Mouse (Mus musculus): Measurements from ENCODE around the gene Chrnb1. TPM values are rescaled to one million over a fixed set of nuclear protein-coding genes. Genes with fewer than 3 reads are reported as not detected.

The Chrnb1 gene
- polyA plus RNA-seq (2015; fragmentation: Nextera tagmentation; extraction: Ambion mirVana), result 1.2 and 1.4 TPM in 2 replicates

- Histone ChIP-seq H3K9me3 (no peaks in the 10 kb centered on the region), H3K9ac (replicated peaks) (peak within 1 kb of the TSS; percentile 42), H3K4me1 (peaks cover 29% of the 10 kb centered on the region), H3K4me2 (replicated peaks) (peak within 1 kb of the TSS; percentile 75), H3K4me3 (peak within 1 kb of the TSS; percentile 44), H3K36me3 (no peaks in the 10 kb centered on the region), H3K27me3 (peaks cover 7% of the 10 kb centered on the region; the same call in 1 of the 2 replicates), H3K27ac (replicated peaks) (no peak within 1 kb of the TSS)
- ATAC-seq (replicated peaks), result peak; percentile 95
- WGBS, result 2% methylated on average over 52 of the region's 52 CpGs
Measured at GRCm38 (mm10) chr11:69795168-69795982, at the start of gene Chrnb1. Gene Chrnb1 (minus strand): TSS chr11:69795943.

GRCm38 (mm10) chr11:69838714-69839104, 43.0 kb upstream of the Chrnb1 start:
- H3K27me3 ChIP-seq, result no peaks in the 10 kb centered on the region
- H3K4me3 ChIP-seq, result peak overlapping the region; percentile 95
- H3K4me1 ChIP-seq, result peaks cover 39% of the 10 kb centered on the region
- no peaks in the 10 kb centered on the region for H3K36me3 ChIP-seq
- peak; percentile 20 for ATAC-seq (replicated peaks)
- peak overlapping the region; percentile 98 for H3K27ac ChIP-seq (replicated peaks)
- peak overlapping the region; percentile 59 for H3K9ac ChIP-seq (replicated peaks)
- H3K9me3 ChIP-seq, result no peaks in the 10 kb centered on the region
- peak overlapping the region; percentile 96 for H3K4me2 ChIP-seq (replicated peaks)
- under 1% methylated on average over 7 of the region's 7 CpGs for WGBS

GRCm38 (mm10) chr11:69837952-69838713, 42.4 kb upstream of the Chrnb1 start, which contains the start of gene Tmem256:
Gene Tmem256 (plus strand): TSS chr11:69838514.
- peak within 1 kb of the TSS; percentile 94 for H3K9ac ChIP-seq (replicated peaks)
- peak within 1 kb of the TSS; percentile 95 for H3K4me3 ChIP-seq
- H3K27ac ChIP-seq (replicated peaks), result peak within 1 kb of the TSS; percentile 98
- H3K4me2 ChIP-seq (replicated peaks), result peak within 1 kb of the TSS; percentile 96
- peaks cover 4% of the 10 kb centered on the region for H3K36me3 ChIP-seq
- H3K9me3 ChIP-seq, result no peaks in the 10 kb centered on the region
- no peaks in the 10 kb centered on the region for H3K27me3 ChIP-seq
- peak; percentile 88 for ATAC-seq (replicated peaks)
- under 1% methylated on average over 34 of the region's 34 CpGs for WGBS
- peaks cover 45% of the 10 kb centered on the region for H3K4me1 ChIP-seq

- WGBS, result under 1% methylated on average over 32 of the region's 32 CpGs
- Histone ChIP-seq H3K4me1 (peaks cover 50% of the 10 kb centered on the region), H3K4me2 (replicated peaks) (peak within 1 kb of the TSS; percentile 96), H3K4me3 (peak within 1 kb of the TSS; percentile 95), H3K27me3 (no peaks in the 10 kb centered on the region), H3K9me3 (no peaks in the 10 kb centered on the region), H3K9ac (replicated peaks) (peak within 1 kb of the TSS; percentile 94), H3K27ac (replicated peaks) (peak within 1 kb of the TSS; percentile 98), H3K36me3 (peaks cover 10% of the 10 kb centered on the region)
- peak; percentile 65 for ATAC-seq (replicated peaks)
Measured at GRCm38 (mm10) chr11:69837604-69837951, 41.8 kb upstream of the Chrnb1 start, which contains the start of gene Nlgn2. Gene Nlgn2 (minus strand): TSS chr11:69837784.

GRCm38 (mm10) chr11:69836703-69837576, 41.2 kb upstream of the Chrnb1 start:
- ATAC-seq (replicated peaks), result peak; percentile 12
- peak overlapping the region; percentile 96 for H3K4me2 ChIP-seq (replicated peaks)
- H3K9me3 ChIP-seq, result no peaks in the 10 kb centered on the region
- H3K9ac ChIP-seq (replicated peaks), result peak overlapping the region; percentile 94
- peak overlapping the region; percentile 98 for H3K27ac ChIP-seq (replicated peaks)
- H3K4me3 ChIP-seq, result peak overlapping the region; percentile 95
- WGBS, result under 1% methylated on average over 51 of the region's 52 CpGs
- H3K27me3 ChIP-seq, result no peaks in the 10 kb centered on the region
- H3K36me3 ChIP-seq, result peaks cover 16% of the 10 kb centered on the region
- H3K4me1 ChIP-seq, result peaks cover 52% of the 10 kb centered on the region

GRCm38 (mm10) chr11:69835966-69836335, 40.2 kb upstream of the Chrnb1 start:
- 3% methylated on average over 4 of the region's 4 CpGs for WGBS
- no peaks in the 10 kb centered on the region for H3K27me3 ChIP-seq
- no peaks in the 10 kb centered on the region for H3K9me3 ChIP-seq
- H3K4me3 ChIP-seq, result peak overlapping the region; percentile 95
- H3K36me3 ChIP-seq, result peaks cover 19% of the 10 kb centered on the region
- H3K27ac ChIP-seq (replicated peaks), result peak overlapping the region; percentile 98
- peak overlapping the region; percentile 94 for H3K9ac ChIP-seq (replicated peaks)
- H3K4me1 ChIP-seq, result peaks cover 52% of the 10 kb centered on the region
- ATAC-seq (replicated peaks), result no peak
- H3K4me2 ChIP-seq (replicated peaks), result peak overlapping the region; percentile 96

- H3K9me3 ChIP-seq, result no peaks in the 10 kb centered on the region
- H3K36me3 ChIP-seq, result peaks cover 19% of the 10 kb centered on the region
- H3K27ac ChIP-seq (replicated peaks), result peak overlapping the region; percentile 58
- H3K4me1 ChIP-seq, result peaks cover 52% of the 10 kb centered on the region
- WGBS, result 2% methylated on average over 9 of the region's 9 CpGs
- H3K4me3 ChIP-seq, result peak overlapping the region; percentile 95
- H3K4me2 ChIP-seq (replicated peaks), result peak overlapping the region; percentile 96
- ATAC-seq (replicated peaks), result no peak
- H3K9ac ChIP-seq (replicated peaks), result peak overlapping the region; percentile 94
- H3K27me3 ChIP-seq, result no peaks in the 10 kb centered on the region
Measured at GRCm38 (mm10) chr11:69835326-69835965, 39.7 kb upstream of the Chrnb1 start.

- Histone ChIP-seq H3K4me3 (peak overlapping the region; percentile 95), H3K4me1 (peaks cover 46% of the 10 kb centered on the region), H3K36me3 (peaks cover 22% of the 10 kb centered on the region), H3K27ac (replicated peaks) (peak overlapping the region; percentile 58), H3K9me3 (no peaks in the 10 kb centered on the region), H3K27me3 (no peaks in the 10 kb centered on the region), H3K9ac (replicated peaks) (peak overlapping the region; percentile 94), H3K4me2 (replicated peaks) (peak overlapping the region; percentile 96)
- WGBS, result 4% methylated on average over 45 of the region's 48 CpGs
- ATAC-seq (replicated peaks), result no peak
Measured at GRCm38 (mm10) chr11:69834001-69834549, 38.3 kb upstream of the Chrnb1 start.

- peaks cover 25% of the 10 kb centered on the region for H3K36me3 ChIP-seq
- WGBS, result 47% methylated on average over 8 of the region's 8 CpGs
- no peak for ATAC-seq (replicated peaks)
- H3K4me3 ChIP-seq, result peak overlapping the region; percentile 95
- H3K9ac ChIP-seq (replicated peaks), result peak overlapping the region; percentile 94
- H3K9me3 ChIP-seq, result no peaks in the 10 kb centered on the region
- peak overlapping the region; percentile 96 for H3K4me2 ChIP-seq (replicated peaks)
- peaks cover 42% of the 10 kb centered on the region for H3K4me1 ChIP-seq
- H3K27me3 ChIP-seq, result no peaks in the 10 kb centered on the region
- peak overlapping the region; percentile 58 for H3K27ac ChIP-seq (replicated peaks)
Measured at GRCm38 (mm10) chr11:69833554-69833953, 37.8 kb upstream of the Chrnb1 start.

GRCm38 (mm10) chr11:69828832-69829231, 33.1 kb upstream of the Chrnb1 start:
- no peaks in the 10 kb centered on the region for H3K9me3 ChIP-seq
- ATAC-seq (replicated peaks), result no peak
- H3K4me3 ChIP-seq, result no peak overlapping the region
- peaks cover 15% of the 10 kb centered on the region for H3K4me1 ChIP-seq
- H3K27ac ChIP-seq (replicated peaks), result no peak overlapping the region
- H3K9ac ChIP-seq (replicated peaks), result no peak overlapping the region
- no peaks in the 10 kb centered on the region for H3K27me3 ChIP-seq
- no peak overlapping the region for H3K4me2 ChIP-seq (replicated peaks)
- H3K36me3 ChIP-seq, result peaks cover 68% of the 10 kb centered on the region
- 58% methylated on average over 5 of the region's 5 CpGs for WGBS

- Histone ChIP-seq H3K27me3 (no peaks in the 10 kb centered on the region), H3K9ac (replicated peaks) (no peak overlapping the region), H3K4me1 (no peaks in the 10 kb centered on the region), H3K4me2 (replicated peaks) (no peak overlapping the region), H3K4me3 (no peak overlapping the region), H3K27ac (replicated peaks) (no peak overlapping the region), H3K36me3 (peaks cover 42% of the 10 kb centered on the region), H3K9me3 (no peaks in the 10 kb centered on the region)
- ATAC-seq (replicated peaks), result no peak
- 78% methylated on average over 2 of the region's 2 CpGs for whole genome bisulfite sequencing
Measured at GRCm38 (mm10) chr11:69823456-69823855, 27.7 kb upstream of the Chrnb1 start.

Data from forebrain, embryonic 15.5 days (tissue).